Mouse (Mus musculus) small intestine, adult 2 months (tissue): Measurements from ENCODE around the gene Slc5a3.

Source experiments
- CTCF ChIP-seq: fragments of 200-500 bp; IDR thresholded peaks from 2 replicates; pipeline ENCODE4 v1.5.1; 2012; ENCODE audit warnings: low read depth, mild to moderate bottlenecking, control low read depth, inconsistent platforms, low read length, moderate library complexity, mixed read lengths; ENCODE audit not compliant: insufficient replicate concordance, insufficient read length; ENCODE audit errors: extremely low read depth
- POLR2A ChIP-seq: fragments of 200-500 bp; IDR thresholded peaks from 2 replicates; pipeline ENCODE4 v1.6.1; 2012; ENCODE audit warnings: low read depth, mild to moderate bottlenecking, control low read depth, inconsistent platforms, low read length, moderate library complexity

DNA sequence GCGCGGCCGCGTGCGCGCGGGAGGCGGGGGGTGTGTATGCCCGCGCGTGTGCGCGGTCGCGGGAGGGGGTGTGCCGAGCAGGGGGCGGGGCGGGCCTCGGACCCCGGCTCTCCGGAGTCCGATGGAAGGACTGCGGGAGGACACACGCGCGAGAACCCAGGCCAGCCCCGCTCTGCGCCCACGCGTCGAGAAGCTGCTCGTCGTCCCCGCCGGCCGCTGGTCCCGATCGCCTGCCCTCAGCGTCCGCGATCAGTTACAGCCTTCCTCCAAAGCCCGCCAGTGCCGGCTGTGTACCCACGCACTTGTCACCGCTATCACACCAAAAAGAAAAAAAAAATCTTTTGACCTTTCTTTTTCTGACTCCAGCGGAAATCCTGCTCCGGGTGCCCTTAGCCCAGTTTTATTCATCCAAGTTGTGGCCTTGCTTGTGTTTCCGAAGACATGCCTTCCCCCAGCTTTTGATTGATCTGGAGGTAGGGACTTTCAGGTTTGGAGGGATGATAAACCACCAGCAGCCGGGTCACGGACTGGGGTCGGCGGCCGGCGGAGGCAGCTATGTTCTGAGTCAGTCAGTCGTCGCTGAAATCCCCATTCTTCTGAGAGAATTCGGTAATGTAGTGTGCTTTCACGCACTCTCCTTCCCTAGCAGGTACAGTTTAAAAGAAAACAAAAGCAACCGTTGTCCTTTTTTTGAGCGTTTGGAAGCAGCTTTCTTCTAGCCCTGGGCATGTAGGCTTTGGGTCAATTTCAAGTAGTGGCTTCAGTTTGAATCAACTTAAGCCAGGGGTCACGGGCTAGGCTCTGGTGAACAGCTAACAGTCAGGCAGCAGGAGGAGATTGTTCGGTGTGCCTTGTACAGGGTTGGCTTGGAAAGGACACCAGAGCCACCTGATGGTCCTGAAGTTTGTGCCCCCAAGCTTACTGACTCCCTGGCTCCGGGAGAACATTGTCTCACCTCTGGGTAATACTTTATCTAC lies 810 bp downstream of the Slc5a3 start:
- no peak for TF ChIP-seq POLR2A
- TF ChIP-seq CTCF: no peak
